Mouse (Mus musculus): ENCODE results near the gene Cryab. TPM values are rescaled to one million over a fixed set of nuclear protein-coding genes. Genes with fewer than 3 reads are reported as not detected.

Gene Cryab
- polyA plus RNA-seq, 1 experiment from 2014 or later = 57.4 TPM

DNA sequence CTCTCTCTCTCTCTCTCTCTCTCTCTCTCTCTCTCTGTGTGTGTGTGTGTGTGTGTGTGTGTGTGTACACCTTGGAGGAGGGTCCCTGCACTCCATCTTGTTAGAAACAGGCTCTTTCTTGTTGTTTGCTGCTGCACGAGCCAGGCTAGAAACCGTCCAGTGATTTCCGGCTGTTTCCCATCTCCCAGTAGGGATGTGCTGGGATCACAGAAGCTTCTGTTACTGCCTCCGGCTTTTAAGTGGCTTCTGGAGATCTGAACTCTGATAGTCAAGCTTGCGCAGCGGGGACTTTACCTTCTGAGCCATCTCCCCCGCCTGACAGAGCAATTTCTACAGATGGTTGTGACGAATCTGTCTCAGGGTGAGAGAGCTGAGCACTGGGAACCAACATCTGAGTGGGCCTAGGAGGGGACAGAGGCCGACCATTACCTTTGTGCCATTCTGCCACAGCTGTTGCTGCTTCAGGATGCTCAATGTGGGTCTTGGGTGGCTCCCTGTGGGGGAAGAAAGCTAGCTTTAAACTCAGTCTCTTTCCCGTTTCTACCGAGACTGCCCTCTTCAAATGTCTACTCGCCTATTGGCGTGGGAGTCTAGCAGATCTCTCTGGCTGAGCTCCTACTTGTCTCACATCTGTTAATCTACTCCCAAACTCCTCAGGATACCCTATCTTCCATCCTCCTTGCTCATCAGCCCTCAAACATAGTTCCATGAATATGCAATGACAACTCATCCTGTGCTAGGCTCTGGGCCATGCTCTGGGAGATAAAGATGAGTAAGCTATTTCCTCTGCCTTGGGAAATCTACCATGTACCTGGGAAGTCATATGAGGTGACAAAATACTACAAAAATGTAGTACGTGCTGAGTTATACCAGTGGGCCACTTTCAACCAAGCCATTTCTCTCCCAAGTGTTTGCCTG is 10.0 kb upstream of the Cryab start:
- H3K27me3 ChIP-seq (ENCODE audit: insufficient read depth, low read length) = no peaks in the 10 kb centered on the region
- no peak overlapping the region for H3K9ac ChIP-seq (replicated peaks; ENCODE audit: low read length)
- no peaks in the 10 kb centered on the region for H3K9me3 ChIP-seq (ENCODE audit: low read length)
- H3K36me3 ChIP-seq (ENCODE audit: insufficient read depth, low read length) = no peaks in the 10 kb centered on the region
- no peak for ATAC-seq (ENCODE audit: low FRiP score, low TSS enrichment)
- no peak overlapping the region for H3K4me2 ChIP-seq (replicated peaks; ENCODE audit: low read depth, low read length)
- H3K4me3 ChIP-seq (ENCODE audit: low read length) = no peak overlapping the region
- no peak overlapping the region for H3K27ac ChIP-seq (ENCODE audit: low read length)
- 88% methylated on average over 14 of the region's 14 CpGs for WGBS
- peaks cover 11% of the 10 kb centered on the region for H3K4me1 ChIP-seq (ENCODE audit: insufficient read depth, low read length)

DNA sequence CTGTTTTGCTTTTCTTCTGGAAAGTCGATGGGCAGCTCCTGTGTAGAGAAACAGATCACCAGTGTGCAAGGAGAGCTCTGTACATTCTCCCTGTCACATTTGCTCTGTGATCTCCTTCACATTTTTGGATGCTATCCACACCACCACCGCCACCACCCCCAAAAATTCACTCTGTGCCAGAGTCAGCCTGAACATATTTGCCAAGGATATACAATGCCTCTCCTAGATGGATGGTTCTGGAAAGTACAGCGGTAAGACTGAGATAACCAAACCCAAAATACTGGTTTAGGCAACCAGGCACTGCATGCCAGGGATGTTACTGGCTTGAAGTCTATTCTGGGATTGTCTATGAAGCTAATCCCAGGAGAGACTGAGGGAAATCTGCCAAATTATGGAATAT is 8.9 kb upstream of the Cryab start:
- Histone ChIP-seq H3K4me2 (replicated peaks; ENCODE audit: low read depth, low read length) (no peak overlapping the region), H3K9me3 (ENCODE audit: low read length) (no peaks in the 10 kb centered on the region), H3K4me1 (ENCODE audit: insufficient read depth, low read length) (peaks cover 11% of the 10 kb centered on the region), H3K4me3 (ENCODE audit: low read length) (no peak overlapping the region), H3K36me3 (ENCODE audit: insufficient read depth, low read length) (no peaks in the 10 kb centered on the region), H3K27me3 (ENCODE audit: insufficient read depth, low read length) (no peaks in the 10 kb centered on the region), H3K27ac (ENCODE audit: low read length) (no peak overlapping the region), H3K9ac (replicated peaks; ENCODE audit: low read length) (no peak overlapping the region)
- 82% methylated on average over 3 of the region's 3 CpGs for WGBS
- ATAC-seq (ENCODE audit: low FRiP score, low TSS enrichment) = no peak

GRCm38 (mm10) chr9:50742744-50743143 is 8.4 kb upstream of the Cryab start:
- H3K4me3 ChIP-seq (ENCODE audit: low read length) = no peak overlapping the region
- no peaks in the 10 kb centered on the region for H3K36me3 ChIP-seq (ENCODE audit: insufficient read depth, low read length)
- ATAC-seq (ENCODE audit: low FRiP score, low TSS enrichment) = no peak
- H3K9me3 ChIP-seq (ENCODE audit: low read length) = no peaks in the 10 kb centered on the region
- no peak overlapping the region for H3K9ac ChIP-seq (replicated peaks; ENCODE audit: low read length)
- H3K27ac ChIP-seq (ENCODE audit: low read length) = no peak overlapping the region
- H3K4me1 ChIP-seq (ENCODE audit: insufficient read depth, low read length) = peaks cover 11% of the 10 kb centered on the region
- H3K27me3 ChIP-seq (ENCODE audit: insufficient read depth, low read length) = no peaks in the 10 kb centered on the region
- WGBS = 74% methylated on average over 2 of the region's 2 CpGs
- no peak overlapping the region for H3K4me2 ChIP-seq (replicated peaks; ENCODE audit: low read depth, low read length)

DNA sequence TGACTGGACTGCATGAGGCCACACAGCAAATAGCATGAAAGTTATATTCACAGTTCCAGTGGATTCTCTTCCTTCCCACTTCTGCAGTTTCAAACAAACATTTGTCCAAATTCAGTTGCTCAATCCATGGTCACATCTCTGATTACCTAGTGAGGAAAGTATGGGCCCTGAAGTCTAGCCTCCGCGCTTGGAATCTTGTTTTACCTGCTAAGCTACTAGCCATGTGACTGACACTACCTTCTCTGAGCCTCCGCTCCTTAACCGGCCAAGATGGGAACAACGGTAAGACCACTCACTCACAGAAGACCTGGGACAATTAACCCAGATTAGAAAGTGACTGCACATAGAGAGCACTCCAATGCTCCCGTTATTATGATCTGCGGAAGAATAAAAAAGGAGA is 5.3 kb upstream of the Cryab start:
- Histone ChIP-seq H3K27me3 (ENCODE audit: insufficient read depth, low read length) (no peaks in the 10 kb centered on the region), H3K9ac (replicated peaks; ENCODE audit: low read length) (peak overlapping the region; percentile 74), H3K4me3 (ENCODE audit: low read length) (peak overlapping the region; percentile 58), H3K4me1 (ENCODE audit: insufficient read depth, low read length) (0 out of 2 replicates have a peak, but pooled peaks cover 6% of the 10 kb centered on the region), H3K36me3 (ENCODE audit: insufficient read depth, low read length) (no peaks in the 10 kb centered on the region), H3K9me3 (ENCODE audit: low read length) (no peaks in the 10 kb centered on the region), H3K27ac (ENCODE audit: low read length) (peak overlapping the region; percentile 88), H3K4me2 (replicated peaks; ENCODE audit: low read depth, low read length) (peak overlapping the region; percentile 62)
- peak; percentile 62; the same call in 1 of the 2 replicates for ATAC-seq (ENCODE audit: low FRiP score, low TSS enrichment)
- WGBS = 11% methylated on average over 7 of the region's 7 CpGs

DNA sequence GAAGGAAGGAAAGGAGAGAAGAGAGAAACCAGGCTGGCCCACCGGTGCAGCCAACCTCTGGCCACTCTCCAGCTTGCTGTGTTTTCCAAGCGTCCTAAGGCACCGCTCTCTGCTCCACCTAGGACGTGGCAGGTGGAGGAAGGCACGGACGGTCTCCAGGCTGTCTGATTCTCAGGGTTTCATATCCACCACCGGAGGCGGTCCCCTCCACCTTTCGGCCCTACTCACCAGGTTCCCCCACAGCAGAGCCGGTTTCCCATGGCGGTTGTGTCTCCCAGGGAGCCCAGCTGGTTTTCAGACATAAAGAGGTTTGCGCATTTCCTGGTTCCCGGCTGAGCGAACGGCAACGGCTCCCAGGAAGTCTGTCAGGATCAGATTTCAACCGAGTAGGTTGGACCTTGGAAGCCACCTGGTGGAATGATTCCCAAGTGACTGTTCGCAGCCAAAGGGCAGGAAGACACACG is 4.9 kb upstream of the Cryab start, which contains the start of gene 2310030G06Rik:
2310030G06Rik (minus strand) TSS at position 323 of the 464 bp plus-strand sequence.
- peak within 1 kb of the TSS; percentile 74 for H3K9ac ChIP-seq (replicated peaks; ENCODE audit: low read length)
- no peaks in the 10 kb centered on the region for H3K9me3 ChIP-seq (ENCODE audit: low read length)
- peak; percentile 87 for ATAC-seq (ENCODE audit: low FRiP score, low TSS enrichment)
- peak within 1 kb of the TSS; percentile 58 for H3K4me3 ChIP-seq (ENCODE audit: low read length)
- peak within 1 kb of the TSS; percentile 88 for H3K27ac ChIP-seq (ENCODE audit: low read length)
- H3K27me3 ChIP-seq (ENCODE audit: insufficient read depth, low read length) = no peaks in the 10 kb centered on the region
- H3K36me3 ChIP-seq (ENCODE audit: insufficient read depth, low read length) = no peaks in the 10 kb centered on the region
- H3K4me2 ChIP-seq (replicated peaks; ENCODE audit: low read depth, low read length) = peak within 1 kb of the TSS; percentile 62
- H3K4me1 ChIP-seq (ENCODE audit: insufficient read depth, low read length) = peaks cover 6% of the 10 kb centered on the region; the same call in 1 of the 2 replicates
- 0% methylated on average over 19 of the region's 19 CpGs for WGBS

GRCm38 (mm10) chr9:50750706-50751105 is 419 bp upstream of the Cryab start:
- ATAC-seq (ENCODE audit: low FRiP score, low TSS enrichment) = no peak
- H3K9ac ChIP-seq (replicated peaks; ENCODE audit: low read length) = no peak overlapping the region
- 66% methylated on average over 6 of the region's 6 CpGs for WGBS
- H3K27me3 ChIP-seq (ENCODE audit: insufficient read depth, low read length) = no peaks in the 10 kb centered on the region
- H3K4me3 ChIP-seq (ENCODE audit: low read length) = no peak overlapping the region
- H3K4me1 ChIP-seq (ENCODE audit: insufficient read depth, low read length) = peaks cover 21% of the 10 kb centered on the region
- no peaks in the 10 kb centered on the region for H3K36me3 ChIP-seq (ENCODE audit: insufficient read depth, low read length)
- H3K9me3 ChIP-seq (ENCODE audit: low read length) = no peaks in the 10 kb centered on the region
- no peak overlapping the region for H3K27ac ChIP-seq (ENCODE audit: low read length)
- no peak overlapping the region for H3K4me2 ChIP-seq (replicated peaks; ENCODE audit: low read depth, low read length)

GRCm38 (mm10) chr9:50752054-50752602 is 1.0 kb downstream of the Cryab start, which contains the start of gene Hspb2:
Gene Hspb2, minus strand, starts transcription at chr9:50752354.
- Histone ChIP-seq H3K27ac (ENCODE audit: low read length) (peak within 1 kb of the TSS; percentile 81), H3K9ac (replicated peaks; ENCODE audit: low read length) (0 out of 2 replicates have a peak within 1 kb of the TSS, but pooled peaks have one; percentile 35), H3K4me1 (ENCODE audit: insufficient read depth, low read length) (peaks cover 17% of the 10 kb centered on the region), H3K9me3 (ENCODE audit: low read length) (no peaks in the 10 kb centered on the region), H3K4me3 (ENCODE audit: low read length) (peak within 1 kb of the TSS; percentile 25), H3K27me3 (ENCODE audit: insufficient read depth, low read length) (no peaks in the 10 kb centered on the region), H3K4me2 (replicated peaks; ENCODE audit: low read depth, low read length) (peak within 1 kb of the TSS; percentile 37), H3K36me3 (ENCODE audit: insufficient read depth, low read length) (no peaks in the 10 kb centered on the region)
- 64% methylated on average over 14 of the region's 14 CpGs for WGBS
- ATAC-seq (ENCODE audit: low FRiP score, low TSS enrichment) = peak; percentile 69

GRCm38 (mm10) chr9:50752784-50753615 is 1.9 kb downstream of the Cryab start:
- Histone ChIP-seq H3K9ac (replicated peaks; ENCODE audit: low read length) (0 out of 2 replicates have a peak overlapping the region, but pooled peaks have one; percentile 12), H3K27me3 (ENCODE audit: insufficient read depth, low read length) (no peaks in the 10 kb centered on the region), H3K27ac (ENCODE audit: low read length) (peak overlapping the region; percentile 81), H3K4me3 (ENCODE audit: low read length) (peak overlapping the region; percentile 25), H3K9me3 (ENCODE audit: low read length) (no peaks in the 10 kb centered on the region), H3K36me3 (ENCODE audit: insufficient read depth, low read length) (no peaks in the 10 kb centered on the region), H3K4me2 (replicated peaks; ENCODE audit: low read depth, low read length) (peak overlapping the region; percentile 37), H3K4me1 (ENCODE audit: insufficient read depth, low read length) (peaks cover 17% of the 10 kb centered on the region)
- ATAC-seq (ENCODE audit: low FRiP score, low TSS enrichment) = peak; percentile 93
- 53% methylated on average over 17 of the region's 17 CpGs for WGBS

DNA sequence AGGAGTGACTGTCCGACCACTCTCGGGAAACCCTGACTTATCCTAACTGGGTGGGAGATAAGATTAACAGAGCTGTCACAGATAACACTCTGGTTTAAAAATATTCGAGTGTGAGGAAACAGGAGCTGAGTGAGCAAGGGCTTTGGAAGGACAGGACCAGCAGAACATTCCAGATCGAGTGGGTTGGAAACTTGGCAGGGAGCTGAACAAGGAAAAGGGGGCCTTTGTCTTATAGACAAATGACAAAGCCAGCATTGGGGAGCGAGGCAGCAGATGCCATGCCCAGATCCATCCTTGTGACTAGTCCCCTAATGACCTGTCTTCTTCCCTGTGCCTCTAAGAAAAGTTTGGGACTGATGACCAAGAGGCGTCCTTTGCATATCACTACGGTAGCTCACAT is 2.8 kb downstream of the Cryab start:
- Histone ChIP-seq H3K9me3 (ENCODE audit: low read length) (no peaks in the 10 kb centered on the region), H3K27me3 (ENCODE audit: insufficient read depth, low read length) (no peaks in the 10 kb centered on the region), H3K4me3 (ENCODE audit: low read length) (peak overlapping the region; percentile 25), H3K4me1 (ENCODE audit: insufficient read depth, low read length) (peaks cover 17% of the 10 kb centered on the region), H3K36me3 (ENCODE audit: insufficient read depth, low read length) (no peaks in the 10 kb centered on the region), H3K4me2 (replicated peaks; ENCODE audit: low read depth, low read length) (peak overlapping the region; percentile 37; the same call in 1 of the 2 replicates), H3K27ac (ENCODE audit: low read length) (no peak overlapping the region), H3K9ac (replicated peaks; ENCODE audit: low read length) (no peak overlapping the region)
- ATAC-seq (ENCODE audit: low FRiP score, low TSS enrichment) = no peak
- WGBS = 63% methylated on average over 7 of the region's 7 CpGs

Data from kidney, embryonic 16.5 days (tissue).